Mouse (Mus musculus): ENCODE results near the gene Fam208a.

- TF ChIP-seq CTCF (IDR thresholded peaks at IDR 0.05; ENCODE audit: control insufficient read depth, insufficient read depth, low read length) (peak; percentile 24), POLR2A (IDR thresholded peaks at IDR 0.05; ENCODE audit: borderline replicate concordance, control insufficient read depth, low read depth, low read length) (no peak)
Measured at GRCm38 (mm10) chr14:27413961-27414360, 14.7 kb upstream of the Fam208a start.

All from bone marrow, adult 2 months (tissue).